Mouse (Mus musculus): ENCODE measurements around the gene Tacc2. TPM values are rescaled to one million over a fixed set of nuclear protein-coding genes. Genes with fewer than 3 reads are reported as not detected.
A peak's percentile ranks its signal among the peaks of the same experiment; 100 is the strongest.

Gene Tacc2
- polyA plus RNA-seq, 1 experiment = 57.5 TPM

GRCm38 (mm10) chr7:130648061-130648460 lies 70.8 kb downstream of the Tacc2 start:
- H3K27ac ChIP-seq (ENCODE audit: insufficient read depth, low read depth, low read length) = 0 out of 2 replicates have a peak overlapping the region, but pooled peaks have one; percentile 42
- WGBS = 39% methylated on average over 4 of the region's 4 CpGs
- H3K36me3 ChIP-seq (ENCODE audit: control insufficient read depth, insufficient read depth, low read length) = no peaks in the 10 kb centered on the region
- no peak overlapping the region for H3K4me3 ChIP-seq (ENCODE audit: low read depth, low read length)
- no peaks in the 10 kb centered on the region for H3K27me3 ChIP-seq (ENCODE audit: control insufficient read depth, insufficient read depth, low read length)
- peaks cover 30% of the 10 kb centered on the region; the same call in 1 of the 2 replicates for H3K4me1 ChIP-seq (ENCODE audit: control insufficient read depth, insufficient read depth, insufficient read length, low read length)
- no peak for TF ChIP-seq POLR2A (IDR thresholded peaks at IDR 0.05; ENCODE audit: low read depth, low read length)
- TF ChIP-seq CTCF (IDR thresholded peaks at IDR 0.05; ENCODE audit: extremely low read depth, insufficient read length, insufficient replicate concordance, low read depth, low read length) = no peak; the same call in 1 of the 2 replicates

- Histone ChIP-seq H3K4me1 (ENCODE audit: control insufficient read depth, insufficient read depth, insufficient read length, low read length) (peaks cover 31% of the 10 kb centered on the region; the same call in 1 of the 2 replicates), H3K36me3 (ENCODE audit: control insufficient read depth, insufficient read depth, low read length) (no peaks in the 10 kb centered on the region), H3K27ac (ENCODE audit: insufficient read depth, low read depth, low read length) (peak overlapping the region; percentile 19; the same call in 1 of the 2 replicates), H3K27me3 (ENCODE audit: control insufficient read depth, insufficient read depth, low read length) (no peaks in the 10 kb centered on the region), H3K4me3 (ENCODE audit: low read depth, low read length) (no peak overlapping the region)
- no peak for TF ChIP-seq POLR2A (IDR thresholded peaks at IDR 0.05; ENCODE audit: low read depth, low read length)
- 26% methylated on average over 7 of the region's 7 CpGs for WGBS
These were observed 72.0 kb downstream of the Tacc2 start for GRCm38 (mm10) chr7:130649257-130649656.

- H3K36me3 ChIP-seq (ENCODE audit: control insufficient read depth, insufficient read depth, low read length) = no peaks in the 10 kb centered on the region
- no peaks in the 10 kb centered on the region for H3K27me3 ChIP-seq (ENCODE audit: control insufficient read depth, insufficient read depth, low read length)
- H3K4me3 ChIP-seq (ENCODE audit: low read depth, low read length) = no peak overlapping the region
- H3K27ac ChIP-seq (ENCODE audit: insufficient read depth, low read depth, low read length) = no peak overlapping the region
- TF ChIP-seq POLR2A (IDR thresholded peaks at IDR 0.05; ENCODE audit: low read depth, low read length) (no peak), CTCF (IDR thresholded peaks at IDR 0.05; ENCODE audit: extremely low read depth, insufficient read length, insufficient replicate concordance, low read depth, low read length) (no peak)
- peaks cover 37% of the 10 kb centered on the region; the same call in 1 of the 2 replicates for H3K4me1 ChIP-seq (ENCODE audit: control insufficient read depth, insufficient read depth, insufficient read length, low read length)
- WGBS = 87% methylated on average over 5 of the region's 5 CpGs
These were observed 73.4 kb downstream of the Tacc2 start for GRCm38 (mm10) chr7:130650621-130651020.

- H3K36me3 ChIP-seq (ENCODE audit: control insufficient read depth, insufficient read depth, low read length) = no peaks in the 10 kb centered on the region
These were observed 75.9 kb downstream of the Tacc2 start for GRCm38 (mm10) chr7:130653036-130653555.

GRCm38 (mm10) chr7:130654562-130654961 lies 77.3 kb downstream of the Tacc2 start:
- no peaks in the 10 kb centered on the region for H3K27me3 ChIP-seq (ENCODE audit: control insufficient read depth, insufficient read depth, low read length)
- peaks cover 20% of the 10 kb centered on the region; the same call in 1 of the 2 replicates for H3K4me1 ChIP-seq (ENCODE audit: control insufficient read depth, insufficient read depth, insufficient read length, low read length)
- TF ChIP-seq POLR2A (IDR thresholded peaks at IDR 0.05; ENCODE audit: low read depth, low read length) (no peak), CTCF (IDR thresholded peaks at IDR 0.05; ENCODE audit: extremely low read depth, insufficient read length, insufficient replicate concordance, low read depth, low read length) (no peak)
- 16% methylated on average over 2 of the region's 2 CpGs for WGBS
- H3K27ac ChIP-seq (ENCODE audit: insufficient read depth, low read depth, low read length) = 0 out of 2 replicates have a peak overlapping the region, but pooled peaks have one; percentile 5
- no peaks in the 10 kb centered on the region for H3K36me3 ChIP-seq (ENCODE audit: control insufficient read depth, insufficient read depth, low read length)
- no peak overlapping the region for H3K4me3 ChIP-seq (ENCODE audit: low read depth, low read length)

More at GRCm38 (mm10) chr7:130653036-130653555, 75.9 kb downstream of the Tacc2 start:
- Histone ChIP-seq H3K4me1 (ENCODE audit: control insufficient read depth, insufficient read depth, insufficient read length, low read length) (peaks cover 32% of the 10 kb centered on the region; the same call in 1 of the 2 replicates), H3K4me3 (ENCODE audit: low read depth, low read length) (no peak overlapping the region), H3K27me3 (ENCODE audit: control insufficient read depth, insufficient read depth, low read length) (no peaks in the 10 kb centered on the region), H3K27ac (ENCODE audit: insufficient read depth, low read depth, low read length) (no peak overlapping the region)
- TF ChIP-seq CTCF (IDR thresholded peaks at IDR 0.05; ENCODE audit: extremely low read depth, insufficient read length, insufficient replicate concordance, low read depth, low read length) = no peak
- no peak for TF ChIP-seq POLR2A (IDR thresholded peaks at IDR 0.05; ENCODE audit: low read depth, low read length)
- WGBS = 79% methylated on average over 6 of the region's 6 CpGs

GRCm38 (mm10) chr7:130656965-130657364 lies 79.7 kb downstream of the Tacc2 start:
- H3K4me3 ChIP-seq (ENCODE audit: low read depth, low read length) = no peak overlapping the region
- peaks cover 20% of the 10 kb centered on the region; the same call in 1 of the 2 replicates for H3K4me1 ChIP-seq (ENCODE audit: control insufficient read depth, insufficient read depth, insufficient read length, low read length)
- 95% methylated on average over 8 of the region's 8 CpGs for WGBS
- no peaks in the 10 kb centered on the region for H3K27me3 ChIP-seq (ENCODE audit: control insufficient read depth, insufficient read depth, low read length)
- no peak overlapping the region for H3K27ac ChIP-seq (ENCODE audit: insufficient read depth, low read depth, low read length)
- H3K36me3 ChIP-seq (ENCODE audit: control insufficient read depth, insufficient read depth, low read length) = no peaks in the 10 kb centered on the region
- TF ChIP-seq POLR2A (IDR thresholded peaks at IDR 0.05; ENCODE audit: low read depth, low read length) (no peak), CTCF (IDR thresholded peaks at IDR 0.05; ENCODE audit: extremely low read depth, insufficient read length, insufficient replicate concordance, low read depth, low read length) (no peak)

GRCm38 (mm10) chr7:130657751-130658150 lies 80.5 kb downstream of the Tacc2 start:
- H3K27me3 ChIP-seq (ENCODE audit: control insufficient read depth, insufficient read depth, low read length) = no peaks in the 10 kb centered on the region
- peaks cover 20% of the 10 kb centered on the region; the same call in 1 of the 2 replicates for H3K4me1 ChIP-seq (ENCODE audit: control insufficient read depth, insufficient read depth, insufficient read length, low read length)
- H3K4me3 ChIP-seq (ENCODE audit: low read depth, low read length) = no peak overlapping the region
- TF ChIP-seq CTCF (IDR thresholded peaks at IDR 0.05; ENCODE audit: extremely low read depth, insufficient read length, insufficient replicate concordance, low read depth, low read length) (no peak), POLR2A (IDR thresholded peaks at IDR 0.05; ENCODE audit: low read depth, low read length) (no peak)
- WGBS = 74% methylated on average over 13 of the region's 13 CpGs
- no peak overlapping the region for H3K27ac ChIP-seq (ENCODE audit: insufficient read depth, low read depth, low read length)
- no peaks in the 10 kb centered on the region for H3K36me3 ChIP-seq (ENCODE audit: control insufficient read depth, insufficient read depth, low read length)

Data from small intestine, adult 2 months (tissue).